Mouse (Mus musculus): ENCODE measurements around the gene Slc39a12. TPM values are rescaled to one million over a fixed set of nuclear protein-coding genes. Genes with fewer than 3 reads are reported as not detected.
A peak's percentile ranks its signal among the peaks of the same experiment; 100 is the strongest.

Gene Slc39a12
- polyA plus RNA-seq, 1 experiment from 2014 or later = not detected

DNA sequence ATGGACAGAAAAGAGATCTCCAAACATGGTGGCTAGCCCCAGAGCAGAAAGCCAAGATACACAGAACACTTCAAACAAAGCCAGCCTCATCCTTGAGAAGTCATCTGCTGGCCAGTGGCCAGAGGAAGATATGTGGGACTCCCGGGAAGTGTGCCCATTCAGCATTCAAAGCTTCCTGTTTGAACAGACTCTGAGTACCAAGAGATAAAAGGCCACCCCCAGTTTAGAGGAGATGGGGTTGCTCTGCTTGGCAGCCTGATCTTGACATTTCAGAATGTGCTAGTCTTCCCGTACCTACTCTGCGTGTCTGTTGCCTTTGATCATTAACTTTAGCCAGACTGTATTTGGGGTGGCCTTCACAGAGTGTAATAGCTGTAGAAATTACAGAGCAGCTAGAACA is 155.2 kb downstream of the Slc39a12 start:
- no peaks in the 10 kb centered on the region for H3K27me3 ChIP-seq (replicated peaks; ENCODE audit: control insufficient read depth, insufficient read depth, low read length)
- peak; percentile 16; the same call in 1 of the 2 replicates for ATAC-seq

DNA sequence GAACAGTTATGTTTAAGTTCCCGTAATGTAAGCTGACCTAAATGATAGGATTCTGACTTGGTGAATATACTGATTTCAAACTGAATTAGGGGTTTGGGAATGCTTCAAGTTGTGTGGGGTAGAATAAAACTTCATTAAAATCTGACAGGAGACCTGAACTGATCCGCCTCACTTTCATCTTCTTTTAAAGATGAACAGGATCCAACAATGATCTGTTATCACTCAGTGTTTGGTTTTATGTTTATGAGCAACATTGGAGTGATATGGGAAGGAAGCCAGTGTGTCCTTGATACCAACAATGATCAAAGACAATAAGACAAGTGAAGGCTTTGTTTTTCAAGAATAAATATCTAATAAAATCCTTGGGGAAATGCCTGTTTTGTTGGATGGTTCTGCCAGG is 155.7 kb downstream of the Slc39a12 start:
- no peaks in the 10 kb centered on the region for H3K27me3 ChIP-seq (replicated peaks; ENCODE audit: control insufficient read depth, insufficient read depth, low read length)
- no peaks in the 10 kb centered on the region for H3K4me1 ChIP-seq (ENCODE audit: control insufficient read depth, insufficient read depth, low read length)
- ATAC-seq = no peak
- WGBS = 78% methylated on average over 2 of the region's 2 CpGs
- H3K9ac ChIP-seq (ENCODE audit: low read depth, low read length) = no peak overlapping the region
- H3K4me3 ChIP-seq (ENCODE audit: low read length) = no peak overlapping the region
- no peaks in the 10 kb centered on the region for H3K9me3 ChIP-seq (ENCODE audit: control insufficient read depth, low read length)
- H3K27ac ChIP-seq (ENCODE audit: low read length) = no peak overlapping the region
- no peak overlapping the region for H3K4me2 ChIP-seq (ENCODE audit: low read depth, low read length)
- H3K36me3 ChIP-seq (ENCODE audit: control insufficient read depth, insufficient read depth, low read length) = no peaks in the 10 kb centered on the region

More for the DNA sequence above, 155.2 kb downstream of the Slc39a12 start:
- Histone ChIP-seq H3K9ac (ENCODE audit: low read depth, low read length) (no peak overlapping the region), H3K27ac (ENCODE audit: low read length) (no peak overlapping the region), H3K4me1 (ENCODE audit: control insufficient read depth, insufficient read depth, low read length) (no peaks in the 10 kb centered on the region), H3K4me2 (ENCODE audit: low read depth, low read length) (no peak overlapping the region), H3K9me3 (ENCODE audit: control insufficient read depth, low read length) (no peaks in the 10 kb centered on the region), H3K36me3 (ENCODE audit: control insufficient read depth, insufficient read depth, low read length) (no peaks in the 10 kb centered on the region), H3K4me3 (ENCODE audit: low read length) (no peak overlapping the region)
- 36% methylated on average over 3 of the region's 3 CpGs for whole genome bisulfite sequencing

Other genes starting within 250 kb of the Slc39a12 start
- gene Tmem236, start 213.8 kb upstream of the Slc39a12 start, polyA plus RNA-seq (2015; fragmentation: Nextera tagmentation; extraction: Ambion mirVana) = 28.5 and 32.5 TPM in 2 replicates
- 4.6 and 5.1 TPM in 2 replicates for gene Mrc1, start 158.9 kb upstream of the Slc39a12 start, polyA plus RNA-seq (2015; fragmentation: Nextera tagmentation; extraction: Ambion mirVana)
- 1.3 and 2.3 TPM in 2 replicates for gene Cacnb2, start 214.8 kb downstream of the Slc39a12 start, polyA plus RNA-seq (2015; fragmentation: Nextera tagmentation; extraction: Ambion mirVana)

All from intestine, embryonic 16.5 days (tissue).